Mouse (Mus musculus): ENCODE results near the gene Cops6. TPM values are rescaled to one million over a fixed set of nuclear protein-coding genes. Genes with fewer than 3 reads are reported as not detected.

Cops6 gene
- total and polyA plus RNA-seq, 3 experiments, result 80.6 to 205 (median 88.4) TPM

DNA sequence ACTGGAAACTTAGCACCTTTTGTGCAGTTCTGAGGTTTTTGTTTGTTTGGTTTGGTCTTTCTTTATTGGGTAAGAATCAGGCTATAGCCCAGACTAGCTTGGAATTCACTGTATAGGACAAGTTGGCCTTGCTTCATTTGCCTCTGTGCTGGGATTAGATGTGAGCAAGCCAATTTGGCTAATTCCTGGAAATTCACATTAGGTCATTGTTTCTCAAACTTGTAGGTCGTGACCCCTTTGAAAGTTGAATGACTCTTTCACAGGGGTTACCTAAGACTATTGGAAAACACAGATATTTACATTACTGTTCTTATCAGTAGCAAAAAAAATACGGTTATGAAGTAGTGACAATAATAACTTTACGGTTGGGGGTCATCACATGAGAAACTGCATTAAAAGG, 6.5 kb upstream of the Cops6 start:
- H3K9me3 ChIP-seq (replicated peaks; ENCODE audit: low read length), result no peaks in the 10 kb centered on the region
- H3K4me3 ChIP-seq (replicated peaks in 1 of 3; ENCODE audit: low read depth in 2 of 3, low read length in 2 of 3, poor library complexity in 1 of 3), result peak overlapping the region; percentile 88 to 90 (median 89)
- peaks cover 16 to 30% of the 10 kb centered on the region in 2 experiments for H3K36me3 ChIP-seq (replicated peaks in 1 of 2; ENCODE audit: control insufficient read depth in 1 of 2, insufficient read depth in 1 of 2, low read length in 1 of 2)
- dilution Hi-C loops (cut with MboI; ENCODE audit: extremely low pct_ligation_motif_present, extremely low pct_unique_long_range_greater_than_20kb, low sequenced_read_pairs), result no loop called here
- peaks cover 0 to 13% of the 10 kb centered on the region in 2 experiments; a peak in 2 of 4 replicates for H3K4me1 ChIP-seq (ENCODE audit: control insufficient read depth in 1 of 2, insufficient read depth in 2 of 2)
- no peak for DNase-seq (ENCODE audit: extremely low read depth)
- H3K4me2 ChIP-seq (ENCODE audit: insufficient read depth, low read depth, poor library complexity, severe bottlenecking), result peak overlapping the region; percentile 100
- H3K27ac ChIP-seq (ENCODE audit: insufficient read depth, low read depth), result no peak overlapping the region
- in situ Hi-C loops (cut with MboI; ENCODE audit: low pct_ligation_motif_present, low pct_unique_long_range_greater_than_20kb, low sequenced_read_pairs), result no loop called here
- no peaks in the 10 kb centered on the region for H3K27me3 ChIP-seq (replicated peaks)
- peaks cover 12% of the 10 kb centered on the region for H3K79me2 ChIP-seq (replicated peaks; ENCODE audit: control insufficient read depth, extremely low read depth, insufficient read depth, poor library complexity, severe bottlenecking)
- TF ChIP-seq IRF4 (IDR thresholded peaks at IDR 0.05; ENCODE audit: low read depth, low read length) (no peak), SMC3 (IDR thresholded peaks at IDR 0.05; ENCODE audit: low read depth, low read length) (no peak), CHD1 (IDR thresholded peaks at IDR 0.05; ENCODE audit: low read depth, low read length) (no peak), E2F4 (IDR thresholded peaks at IDR 0.05; ENCODE audit: insufficient replicate concordance, low read depth, low read length) (no peak), HCFC1 (IDR thresholded peaks at IDR 0.05; ENCODE audit: low read depth, low read length) (no peak), ZMIZ1 (IDR thresholded peaks at IDR 0.05; ENCODE audit: low read depth, low read length) (no peak), RAD21 (IDR thresholded peaks at IDR 0.05; ENCODE audit: low read depth, low read length) (no peak), TBP (conservative IDR thresholded peaks at IDR 0.05; ENCODE audit: low read depth, low read length) (no peak), UBTF (IDR thresholded peaks at IDR 0.05; ENCODE audit: low read depth, low read length) (no peak), MAZ (IDR thresholded peaks at IDR 0.05; ENCODE audit: low read depth, low read length) (no peak), NELFE (IDR thresholded peaks at IDR 0.05; ENCODE audit: low read depth, low read length) (no peak), CHD2 (IDR thresholded peaks at IDR 0.05; ENCODE audit: low read length) (no peak), RCOR1 (conservative IDR thresholded peaks at IDR 0.05; ENCODE audit: low read depth, low read length) (no peak), MYC (IDR thresholded peaks at IDR 0.05; ENCODE audit: low read depth, low read length) (no peak), ZNF384 (IDR thresholded peaks at IDR 0.05; ENCODE audit: low read depth, low read length) (no peak), GABPA (IDR thresholded peaks at IDR 0.05; ENCODE audit: insufficient replicate concordance, low read depth, low read length) (no peak), NRF1 (IDR thresholded peaks at IDR 0.05; ENCODE audit: low read depth, low read length) (no peak), MXI1 (IDR thresholded peaks at IDR 0.05; ENCODE audit: low read depth, low read length) (no peak), MAFK (IDR thresholded peaks at IDR 0.05; ENCODE audit: insufficient replicate concordance, low read length) (no peak), ELF1 (IDR thresholded peaks at IDR 0.05; ENCODE audit: low read depth, low read length) (no peak)
- H3K9ac ChIP-seq (ENCODE audit: insufficient read depth, low read depth), result peak overlapping the region; percentile 94

DNA sequence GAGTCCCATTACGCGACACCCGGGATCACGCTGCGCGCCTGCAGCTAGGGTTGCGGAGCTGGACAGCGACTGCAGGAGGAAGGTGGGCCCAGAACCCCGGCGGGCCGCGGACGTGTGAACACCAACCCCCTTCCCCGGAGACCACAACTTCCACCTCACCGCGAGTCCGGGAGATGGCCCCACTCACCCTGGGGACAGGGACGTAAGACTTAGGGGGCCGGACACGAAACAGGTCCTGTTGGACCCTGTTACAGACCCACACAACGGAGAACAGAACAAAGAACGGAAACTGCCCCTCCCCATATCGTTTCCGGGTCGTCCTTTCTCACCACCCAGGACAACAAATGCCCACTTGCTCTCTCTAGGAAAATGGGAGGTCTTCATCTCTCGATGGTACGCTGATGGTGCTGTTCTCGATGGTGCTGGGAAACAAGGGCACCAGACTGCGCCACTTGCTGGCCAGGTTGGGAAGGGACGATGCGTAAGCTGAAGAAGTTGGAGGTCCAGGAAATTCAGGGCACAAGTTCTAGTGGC, 5.4 kb upstream of the Cops6 start, which contains the start of gene Zfp113:
Gene Zfp113 (minus strand): TSS at position 302 of the 534 bp plus-strand sequence.
- dilution Hi-C loops (cut with MboI; ENCODE audit: extremely low pct_ligation_motif_present, extremely low pct_unique_long_range_greater_than_20kb, low sequenced_read_pairs) (no loop called here), in situ Hi-C loops (cut with MboI; ENCODE audit: low pct_ligation_motif_present, low pct_unique_long_range_greater_than_20kb, low sequenced_read_pairs) (no loop called here)
- peak within 1 kb of the TSS; percentile 30; the same call in 1 of the 2 replicates for H3K27ac ChIP-seq (ENCODE audit: insufficient read depth, low read depth)
- peak; percentile 96 for DNase-seq (ENCODE audit: extremely low read depth)
- peaks cover 0 to 17% of the 10 kb centered on the region in 2 experiments; a peak in 2 of 4 replicates for H3K4me1 ChIP-seq (ENCODE audit: control insufficient read depth in 1 of 2, insufficient read depth in 2 of 2)
- H3K79me2 ChIP-seq (replicated peaks; ENCODE audit: control insufficient read depth, extremely low read depth, insufficient read depth, poor library complexity, severe bottlenecking), result peaks cover 12% of the 10 kb centered on the region
- H3K4me3 ChIP-seq (replicated peaks in 1 of 3; ENCODE audit: low read depth in 2 of 3, low read length in 2 of 3, poor library complexity in 1 of 3), result peak within 1 kb of the TSS; percentile 88 to 90 (median 89)
- peaks cover 13 to 25% of the 10 kb centered on the region in 2 experiments for H3K36me3 ChIP-seq (replicated peaks in 1 of 2; ENCODE audit: control insufficient read depth in 1 of 2, insufficient read depth in 1 of 2, low read length in 1 of 2)
- H3K9me3 ChIP-seq (replicated peaks; ENCODE audit: low read length), result no peaks in the 10 kb centered on the region
- peak within 1 kb of the TSS; percentile 100 for H3K4me2 ChIP-seq (ENCODE audit: insufficient read depth, low read depth, poor library complexity, severe bottlenecking)
- no peaks in the 10 kb centered on the region for H3K27me3 ChIP-seq (replicated peaks)
- H3K9ac ChIP-seq (ENCODE audit: insufficient read depth, low read depth), result peak within 1 kb of the TSS; percentile 94
- TF ChIP-seq MEF2A (IDR thresholded peaks at IDR 0.05; ENCODE audit: borderline replicate concordance, low read depth, low read length) (peak; percentile 79; the same call in 1 of the 2 replicates), KAT2A (IDR thresholded peaks at IDR 0.05; ENCODE audit: insufficient replicate concordance, low read length) (peak; percentile 90; the same call in 1 of the 2 replicates), TCF12 (IDR thresholded peaks at IDR 0.05; ENCODE audit: low read depth, low read length) (peak; percentile 72), POLR2AphosphoS2 (IDR thresholded peaks at IDR 0.05; ENCODE audit: low read depth, low read length) (peak; percentile 40; the same call in 1 of the 2 replicates), MXI1 (IDR thresholded peaks at IDR 0.05; ENCODE audit: low read depth, low read length) (peak; percentile 89), ELF1 (IDR thresholded peaks at IDR 0.05; ENCODE audit: low read depth, low read length) (peak; percentile 90), SIN3A (IDR thresholded peaks at IDR 0.05; ENCODE audit: low read length) (peak; percentile 99), UBTF (IDR thresholded peaks at IDR 0.05; ENCODE audit: low read depth, low read length) (no peak), BHLHE40 (IDR thresholded peaks at IDR 0.05; ENCODE audit: low read depth, low read length) (no peak), NELFE (IDR thresholded peaks at IDR 0.05; ENCODE audit: low read depth, low read length) (peak; percentile 78), POLR2A (IDR thresholded peaks at IDR 0.05; ENCODE audit: low read depth, low read length) (peak; percentile 81), IRF4 (IDR thresholded peaks at IDR 0.05; ENCODE audit: low read depth, low read length) (peak; percentile 79; the same call in 1 of the 2 replicates), EP300 (IDR thresholded peaks at IDR 0.05; ENCODE audit: low read length) (no peak), SMC3 (IDR thresholded peaks at IDR 0.05; ENCODE audit: low read depth, low read length) (peak; percentile 44), RCOR1 (conservative IDR thresholded peaks at IDR 0.05; ENCODE audit: low read depth, low read length) (no peak), MAZ (IDR thresholded peaks at IDR 0.05; ENCODE audit: low read depth, low read length) (peak; percentile 98), NRF1 (IDR thresholded peaks at IDR 0.05; ENCODE audit: low read depth, low read length) (peak; percentile 53), CHD1 (IDR thresholded peaks at IDR 0.05; ENCODE audit: low read depth, low read length) (no peak), TBP (conservative IDR thresholded peaks at IDR 0.05; ENCODE audit: low read depth, low read length) (peak; percentile 88), JUN (IDR thresholded peaks at IDR 0.05; ENCODE audit: insufficient read depth, low read depth, low read length) (no peak)
